Mouse (Mus musculus): ENCODE measurements around the gene Gm4846.
"Not testable (repeated sequence)": the region's sequence is repeated elsewhere in the genome, so short reads cannot be mapped to it uniquely, and the experiment has no call there.

Gm4846 gene

DNA sequence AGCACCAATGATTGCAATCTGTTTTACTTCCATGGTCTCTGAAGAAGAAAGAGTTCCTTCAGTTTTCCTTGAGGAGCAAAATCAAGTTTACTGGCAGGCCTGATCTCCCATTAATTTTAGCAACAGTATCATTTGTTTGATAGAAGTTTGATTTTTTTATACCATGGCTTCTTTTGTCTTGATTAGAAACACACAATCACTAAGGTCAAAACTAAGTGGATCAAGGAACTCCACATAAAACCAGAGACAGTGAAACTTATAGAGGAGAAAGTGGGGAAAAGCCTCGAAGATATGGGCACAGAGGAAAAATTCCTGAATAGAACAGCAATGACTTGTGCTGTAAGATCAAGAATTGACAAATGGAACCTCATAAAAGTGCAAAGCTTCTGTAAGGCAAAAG lies at the start of gene Gm4846:
TSS of gene Gm4846 (minus strand) at position 101 of the 400 bp plus-strand sequence.
- not testable (repeated sequence) for DNase-seq (ENCODE audit: low read depth, low spot score)

DNA sequence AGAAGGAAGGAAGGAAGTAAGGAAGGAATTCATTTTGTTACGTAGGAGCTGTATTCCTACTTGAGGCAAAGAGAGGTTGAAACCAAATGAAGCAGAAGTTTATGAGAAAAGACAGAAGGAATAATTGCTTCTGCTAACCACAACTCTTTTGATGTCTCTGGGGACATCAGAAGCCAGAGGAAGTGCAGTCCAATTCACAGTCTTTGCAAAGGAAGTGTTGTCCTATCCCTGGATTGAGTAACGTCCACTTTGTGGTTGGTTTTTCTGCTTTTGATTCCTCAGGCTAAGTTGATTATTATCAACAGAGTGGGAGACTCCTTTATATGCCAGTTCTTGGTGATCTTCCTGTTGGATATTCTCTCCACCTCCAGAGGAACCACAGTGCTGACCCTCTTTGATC lies 34.1 kb upstream of the Gm4846 start:
- DNase-seq (ENCODE audit: low read depth, low spot score): not testable (repeated sequence)

DNA sequence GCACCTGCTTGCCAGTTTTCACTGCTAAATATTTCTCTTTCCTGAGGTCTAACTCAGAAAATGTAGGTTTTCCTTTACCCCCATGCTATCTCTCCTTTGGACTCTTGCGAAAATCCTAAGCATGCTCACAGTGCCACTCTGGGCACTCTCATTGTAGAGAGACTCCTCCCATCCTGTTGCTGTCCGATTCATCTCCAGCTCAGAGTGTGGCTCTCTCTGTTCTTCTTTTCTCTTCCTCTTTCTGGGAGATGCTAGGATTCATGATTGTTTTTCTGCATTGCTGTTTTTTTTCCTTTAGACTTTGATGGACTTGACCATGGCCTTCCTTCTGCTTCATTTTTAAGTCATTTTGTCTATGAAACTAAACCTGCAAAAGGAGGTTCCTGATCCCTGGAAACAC lies 27.3 kb upstream of the Gm4846 start:
- DNase-seq (ENCODE audit: low read depth, low spot score): not testable (repeated sequence)

DNA sequence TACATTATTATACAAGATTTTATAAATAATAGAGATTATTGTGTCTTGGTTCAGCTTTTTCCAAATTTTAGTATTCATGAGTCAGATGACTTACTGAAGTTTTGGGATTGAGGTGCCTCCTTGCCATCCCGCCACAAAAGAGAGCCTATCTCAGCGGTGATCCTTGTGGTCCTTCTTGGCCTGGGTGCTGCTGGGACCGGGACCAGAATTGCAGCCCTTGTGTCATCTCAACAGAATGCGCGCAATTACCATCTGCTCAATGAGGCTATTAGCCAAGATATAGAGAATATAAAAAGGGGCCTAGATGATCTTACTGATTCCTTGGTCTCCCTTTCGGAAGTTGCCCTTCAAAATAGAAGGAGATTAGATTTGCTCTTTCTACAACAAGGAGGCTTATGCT lies 22.2 kb upstream of the Gm4846 start:
- DNase-seq (ENCODE audit: low read depth, low spot score): not testable (repeated sequence)

DNA sequence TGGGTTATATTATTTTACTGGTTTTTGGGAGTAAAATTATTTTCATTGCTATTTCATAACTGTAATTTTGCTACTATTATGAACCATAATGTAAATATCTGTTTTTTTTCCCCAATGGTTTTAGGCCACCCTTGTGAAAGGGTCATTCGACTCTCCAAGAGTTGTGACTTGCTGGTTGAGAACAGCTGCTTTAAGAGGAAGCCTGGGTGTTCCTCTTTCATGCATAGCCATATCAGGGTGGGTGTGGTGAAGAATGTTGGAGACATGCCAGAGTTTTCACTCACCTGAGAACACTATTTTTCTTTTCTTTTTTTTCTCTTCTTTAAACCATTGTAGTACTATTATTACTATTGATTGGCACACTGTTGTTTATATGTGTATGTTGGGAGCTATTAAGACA lies 19.2 kb upstream of the Gm4846 start:
- DNase-seq (ENCODE audit: low read depth, low spot score): no peak

DNA sequence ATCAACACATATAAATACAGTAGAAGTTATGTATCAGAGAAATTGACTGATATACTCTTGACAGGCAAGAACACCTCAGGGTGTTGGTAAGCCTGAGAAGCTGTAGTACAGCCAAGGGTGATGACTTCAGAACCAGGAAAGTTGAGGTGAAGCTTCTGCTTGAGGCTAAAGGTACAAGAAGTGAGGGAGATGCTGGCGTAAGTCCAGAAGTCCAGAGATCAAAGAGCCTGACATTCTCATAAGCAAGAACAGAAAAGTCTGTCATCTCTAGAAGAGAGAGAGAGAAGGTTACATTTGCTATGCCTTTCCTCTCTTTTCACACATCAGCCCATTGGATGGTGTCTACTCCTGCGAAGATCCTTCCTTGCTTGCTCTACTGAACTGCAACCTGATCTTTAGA lies 6.8 kb upstream of the Gm4846 start:
- not testable (repeated sequence) for DNase-seq (ENCODE audit: low read depth, low spot score)

DNA sequence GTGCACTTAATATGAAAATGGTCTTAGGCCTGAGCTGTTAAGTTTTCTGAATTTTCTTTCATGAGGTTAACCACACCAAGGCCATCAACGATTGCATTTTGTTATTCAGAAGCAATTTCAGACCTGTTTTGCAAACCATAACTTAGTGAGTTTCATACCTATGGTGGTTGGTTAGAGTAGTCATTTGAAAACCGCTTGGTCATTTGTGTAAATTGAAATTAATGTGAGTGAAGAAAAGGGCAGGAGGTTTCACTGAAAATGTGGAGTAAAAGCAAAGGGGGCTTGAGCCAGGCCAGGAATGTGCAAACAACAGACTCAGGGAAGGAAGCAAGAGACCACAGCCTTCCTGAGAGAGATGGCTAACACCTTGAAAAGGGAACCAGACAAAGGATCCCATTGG lies 17.9 kb downstream of the Gm4846 start:
- DNase-seq (ENCODE audit: low read depth, low spot score): no peak

DNA sequence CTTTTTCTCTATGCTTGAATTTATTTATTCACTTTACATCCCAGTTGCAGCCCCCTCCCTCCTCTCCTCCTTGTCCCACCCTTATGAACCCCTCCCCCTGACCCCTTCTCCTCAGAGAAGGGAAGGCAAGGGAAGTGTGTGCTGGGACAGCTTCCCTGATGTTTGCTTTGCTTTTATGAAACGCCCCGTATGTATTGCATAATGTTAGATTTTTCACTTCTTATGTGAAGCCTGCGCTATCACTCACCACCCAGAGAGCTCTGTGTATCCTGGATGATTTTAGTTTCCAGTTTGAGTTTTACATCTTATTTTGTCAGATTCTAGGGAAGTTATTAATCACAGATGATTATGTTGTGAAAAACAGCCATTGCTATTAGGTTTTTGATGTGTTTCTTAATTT lies 30.2 kb downstream of the Gm4846 start:
- no peak for DNase-seq (ENCODE audit: low read depth, low spot score)

DNA sequence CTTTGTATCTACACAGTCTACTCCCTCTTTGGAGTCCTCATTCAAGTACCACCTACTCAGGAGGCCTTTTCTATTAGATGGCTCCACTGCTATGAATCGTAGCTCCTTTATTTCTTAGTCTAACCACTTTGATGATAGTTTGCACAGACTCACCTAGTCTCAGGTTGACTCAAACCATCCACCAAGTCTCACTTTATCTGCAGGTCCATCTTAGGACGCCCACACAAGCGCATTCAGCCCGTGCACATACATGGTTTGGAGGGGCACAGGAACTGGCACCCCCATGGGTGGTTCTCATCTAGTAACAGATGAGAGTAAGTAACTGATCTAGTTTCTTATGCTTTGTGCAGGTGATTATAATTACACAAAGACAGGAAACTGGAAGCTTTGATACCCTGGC lies 34.8 kb downstream of the Gm4846 start:
- DNase-seq (ENCODE audit: low read depth, low spot score): no peak

DNA sequence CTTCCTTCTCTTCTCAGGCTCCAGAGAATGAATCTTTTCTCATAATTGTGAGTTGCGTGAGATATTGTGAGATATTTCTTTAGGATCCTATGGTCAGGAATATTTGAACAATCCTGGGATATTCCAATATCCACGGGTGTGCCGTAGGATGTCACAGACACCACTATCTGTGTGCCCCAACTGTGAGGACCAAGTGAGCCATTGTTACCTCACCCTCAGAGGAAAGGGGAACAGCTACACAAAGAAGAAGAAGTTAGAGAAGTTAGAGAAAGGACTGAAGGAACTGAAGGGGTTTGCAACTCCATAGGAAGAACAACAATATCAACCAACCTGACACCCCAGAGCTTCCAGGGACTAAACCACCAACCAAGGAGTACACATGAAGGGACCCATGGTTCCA lies 55.4 kb downstream of the Gm4846 start:
- no peak for DNase-seq (ENCODE audit: low read depth, low spot score)

DNA sequence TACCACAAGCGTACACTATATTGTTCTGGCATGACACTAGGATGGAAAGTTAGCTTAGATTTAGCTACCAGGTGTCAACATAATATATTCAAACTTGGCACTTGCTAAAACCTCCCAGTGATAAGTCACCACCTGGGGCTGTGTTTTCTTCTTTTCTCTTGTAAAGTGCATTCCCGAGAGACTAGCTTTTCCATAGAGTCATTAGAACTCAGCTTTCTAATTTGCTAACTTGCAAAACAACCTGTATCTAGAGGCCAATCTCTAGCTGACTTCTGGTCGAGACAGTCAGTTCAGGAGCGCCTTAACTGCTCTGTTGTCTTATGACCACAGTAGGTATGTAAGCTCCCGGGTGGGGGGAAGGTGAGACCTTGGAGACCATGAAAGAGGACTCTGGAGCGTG lies 58.0 kb downstream of the Gm4846 start:
- no peak for DNase-seq (ENCODE audit: low read depth, low spot score)
